Mouse (Mus musculus): Measurements from ENCODE around the gene Cyyr1. TPM values are rescaled to one million over a fixed set of nuclear protein-coding genes. Genes with fewer than 3 reads are reported as not detected.

The Cyyr1 gene
- polyA plus RNA-seq, 1 experiment from 2014 or later, result 2.8 TPM

GRCm38 (mm10) chr16:85429173-85429572, 124.0 kb downstream of the Cyyr1 start:
- no peak for DNase-seq (ENCODE audit: low spot score, missing footprints)
- WGBS, result 40% methylated on average over 3 of the region's 3 CpGs
- Histone ChIP-seq H3K4me1 (ENCODE audit: control insufficient read depth, insufficient read depth, low read length) (no peaks in the 10 kb centered on the region), H3K9ac (ENCODE audit: low read length) (no peak overlapping the region), H3K9me3 (ENCODE audit: control insufficient read depth, low read length) (no peaks in the 10 kb centered on the region), H3K36me3 (ENCODE audit: control insufficient read depth, insufficient read depth, low read length) (no peaks in the 10 kb centered on the region), H3K4me2 (no peak overlapping the region), H3K27ac (ENCODE audit: low read depth, low read length) (no peak overlapping the region), H3K4me3 (ENCODE audit: low read depth, low read length) (no peak overlapping the region), H3K27me3 (ENCODE audit: control insufficient read depth, insufficient read depth, low read length) (no peaks in the 10 kb centered on the region)
- ATAC-seq (ENCODE audit: low FRiP score), result peak; percentile 68; the same call in 1 of the 2 replicates

- H3K4me3 ChIP-seq (ENCODE audit: low read depth, low read length), result no peak overlapping the region
- no peak overlapping the region for H3K4me2 ChIP-seq
- H3K27ac ChIP-seq (ENCODE audit: low read depth, low read length), result no peak overlapping the region
- H3K9ac ChIP-seq (ENCODE audit: low read length), result no peak overlapping the region
- H3K4me1 ChIP-seq (ENCODE audit: control insufficient read depth, insufficient read depth, low read length), result no peaks in the 10 kb centered on the region
- DNase-seq (ENCODE audit: low spot score, missing footprints) (no peak), ATAC-seq (ENCODE audit: low FRiP score) (no peak)
- no peaks in the 10 kb centered on the region for H3K27me3 ChIP-seq (ENCODE audit: control insufficient read depth, insufficient read depth, low read length)
- no peaks in the 10 kb centered on the region for H3K9me3 ChIP-seq (ENCODE audit: control insufficient read depth, low read length)
- H3K36me3 ChIP-seq (ENCODE audit: control insufficient read depth, insufficient read depth, low read length), result no peaks in the 10 kb centered on the region
- WGBS, result 78% methylated on average over 2 of the region's 2 CpGs
These were observed 130.3 kb downstream of the Cyyr1 start for GRCm38 (mm10) chr16:85422889-85423288.

- Histone ChIP-seq H3K4me1 (ENCODE audit: control insufficient read depth, insufficient read depth, low read length) (no peaks in the 10 kb centered on the region), H3K9me3 (ENCODE audit: control insufficient read depth, low read length) (no peaks in the 10 kb centered on the region), H3K4me3 (ENCODE audit: low read depth, low read length) (no peak overlapping the region), H3K27me3 (ENCODE audit: control insufficient read depth, insufficient read depth, low read length) (no peaks in the 10 kb centered on the region), H3K9ac (ENCODE audit: low read length) (no peak overlapping the region), H3K36me3 (ENCODE audit: control insufficient read depth, insufficient read depth, low read length) (no peaks in the 10 kb centered on the region), H3K27ac (ENCODE audit: low read depth, low read length) (no peak overlapping the region), H3K4me2 (no peak overlapping the region)
- DNase-seq (ENCODE audit: low spot score, missing footprints) (no peak), ATAC-seq (ENCODE audit: low FRiP score) (no peak)
- 88% methylated on average over 3 of the region's 3 CpGs for WGBS
These were observed 137.8 kb downstream of the Cyyr1 start for GRCm38 (mm10) chr16:85415415-85415814.

DNA sequence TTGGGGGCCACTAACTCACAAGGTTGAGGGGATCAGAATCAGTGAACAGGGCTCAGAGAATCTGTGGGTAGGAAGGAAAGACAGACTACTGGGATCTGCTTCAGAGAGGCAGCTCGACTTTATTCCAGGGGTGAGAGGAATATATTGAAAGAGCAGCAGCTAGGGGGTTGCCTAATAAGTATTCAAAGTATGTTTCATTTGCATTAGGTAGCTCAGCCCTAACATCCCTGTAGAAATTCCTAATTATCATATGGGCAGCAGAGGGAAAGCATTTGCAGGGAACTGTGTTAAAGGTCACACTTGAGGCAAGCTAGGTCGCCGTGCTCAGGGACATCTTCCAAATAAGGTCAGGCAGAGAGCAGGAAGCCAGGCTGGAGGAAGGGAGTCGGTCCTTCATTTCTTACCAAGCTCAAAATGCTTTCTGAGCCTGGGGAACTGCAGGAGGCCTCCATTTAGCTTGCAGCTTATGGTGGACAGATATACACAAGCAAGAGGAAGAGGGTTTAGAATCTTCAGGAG, 159.7 kb downstream of the Cyyr1 start:
- ATAC-seq (ENCODE audit: low FRiP score) (peak; percentile 56; the same call in 1 of the 2 replicates), DNase-seq (ENCODE audit: low spot score, missing footprints) (no peak)
- no peaks in the 10 kb centered on the region for H3K9me3 ChIP-seq (ENCODE audit: control insufficient read depth, low read length)
- no peaks in the 10 kb centered on the region for H3K4me1 ChIP-seq (ENCODE audit: control insufficient read depth, insufficient read depth, low read length)
- H3K36me3 ChIP-seq (ENCODE audit: control insufficient read depth, insufficient read depth, low read length), result no peaks in the 10 kb centered on the region
- no peak overlapping the region for H3K4me3 ChIP-seq (ENCODE audit: low read depth, low read length)
- H3K4me2 ChIP-seq, result no peak overlapping the region
- no peak overlapping the region for H3K9ac ChIP-seq (ENCODE audit: low read length)
- no peaks in the 10 kb centered on the region for H3K27me3 ChIP-seq (ENCODE audit: control insufficient read depth, insufficient read depth, low read length)
- 48% methylated on average over 4 of the region's 4 CpGs for WGBS
- no peak overlapping the region for H3K27ac ChIP-seq (ENCODE audit: low read depth, low read length)

DNA sequence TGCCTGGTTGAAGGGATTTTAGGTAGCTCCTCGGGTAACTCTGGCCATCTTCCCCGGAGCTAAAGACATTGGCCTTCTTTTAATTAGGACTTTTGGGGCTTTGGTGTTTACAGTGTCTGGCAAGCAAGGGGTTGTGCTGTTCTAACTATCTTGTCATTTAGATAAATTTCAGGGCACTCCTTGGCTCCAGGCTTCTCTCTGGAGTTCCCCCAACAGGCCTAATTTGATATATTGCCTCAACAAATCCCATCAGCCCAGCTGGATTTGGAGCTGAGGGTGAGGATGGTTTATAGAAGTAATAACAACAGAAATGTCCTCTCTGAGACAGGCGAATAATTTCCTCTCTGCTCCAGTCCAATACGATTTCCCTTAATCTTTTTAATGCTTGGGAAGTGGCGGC, 166.4 kb downstream of the Cyyr1 start:
- Histone ChIP-seq H3K27me3 (ENCODE audit: control insufficient read depth, insufficient read depth, low read length) (no peaks in the 10 kb centered on the region), H3K4me2 (no peak overlapping the region), H3K9me3 (ENCODE audit: control insufficient read depth, low read length) (no peaks in the 10 kb centered on the region), H3K27ac (ENCODE audit: low read depth, low read length) (no peak overlapping the region), H3K9ac (ENCODE audit: low read length) (no peak overlapping the region), H3K36me3 (ENCODE audit: control insufficient read depth, insufficient read depth, low read length) (no peaks in the 10 kb centered on the region), H3K4me3 (ENCODE audit: low read depth, low read length) (no peak overlapping the region), H3K4me1 (ENCODE audit: control insufficient read depth, insufficient read depth, low read length) (no peaks in the 10 kb centered on the region)
- no peak for DNase-seq (ENCODE audit: low spot score, missing footprints)
- 65% methylated on average over 5 of the region's 5 CpGs for WGBS
- no peak for ATAC-seq (ENCODE audit: low FRiP score)

Other genes starting within 250 kb of the Cyyr1 start
- gene Adamts1, start 249.7 kb upstream of the Cyyr1 start, polyA plus RNA-seq (2014; fragmentation: Nextera tagmentation; extraction: Ambion mirVana), result 9.4 and 9.7 TPM in 2 replicates

Data from midbrain, embryonic 11.5 days (tissue).